Mouse (Mus musculus) left cerebral cortex, postnatal 36 days (tissue): ENCODE results near the gene Phc3. TPM values are rescaled to one million over a fixed set of nuclear protein-coding genes. Genes with fewer than 3 reads are reported as not detected.

Experiments
- DNase-seq, 2 experiments: peaks; one replicate each; pipeline ENCODE4 v3.0.0; 2021 to 2022; ENCODE audit warnings: low spot score in 2 of 2, mixed read lengths in 1 of 2
- intact Hi-C: fragments of 180-260 bp; cut with DNase I; formaldehyde crosslinking; loops from one replicate; pipeline ENCODE4 v1.15.1; 2025
- total RNA-seq, 2 experiments: library from RNA; stranded (reverse); gene quantifications; 2 replicates each; pipeline ENCODE4 v1.2.3; 2021

Phc3 gene
- total RNA-seq, 2 experiments from 2014 or later: 32.1 to 42.0 TPM

GRCm38 (mm10) chr3:30982924-30983536 is 13.8 kb upstream of the Phc3 start:
- intact Hi-C loops: no loop called here
- no peak for DNase-seq

DNA sequence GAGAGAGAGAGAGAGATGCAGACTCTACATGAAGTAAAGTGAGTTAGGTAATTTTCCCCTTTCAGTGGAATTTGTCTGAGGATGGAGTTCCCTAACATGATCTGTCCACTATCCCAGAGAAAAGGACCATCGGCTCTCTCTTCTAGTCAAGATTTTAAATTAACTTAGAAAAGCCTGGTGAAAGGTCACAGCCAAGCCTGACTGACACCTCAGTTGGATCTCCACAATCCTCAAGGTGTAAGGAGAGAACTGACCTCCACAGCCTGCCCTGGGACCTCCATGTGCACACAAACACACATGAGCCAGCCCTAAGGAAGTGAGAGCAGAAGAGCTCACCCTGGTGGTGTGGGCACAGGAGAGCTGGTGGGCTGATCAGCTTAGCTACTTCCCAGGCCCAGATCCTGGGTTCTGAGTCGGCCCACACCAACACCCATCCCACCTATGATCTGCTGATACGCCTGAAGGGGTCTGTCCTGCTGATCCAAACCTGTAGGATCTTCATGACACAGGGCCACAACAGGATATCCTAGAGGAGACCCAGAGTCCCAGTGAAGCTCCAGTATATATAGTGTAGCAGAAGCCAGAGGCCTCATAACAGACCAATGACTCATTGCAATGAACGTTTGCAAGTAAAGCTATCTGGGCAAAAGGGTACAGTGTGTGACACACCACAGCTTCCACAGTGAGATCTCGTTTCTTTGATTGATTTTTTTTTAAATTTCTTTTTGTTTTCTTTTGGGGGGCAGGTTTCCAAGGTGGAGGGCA is 12.6 kb upstream of the Phc3 start:
- no peak for DNase-seq
- intact Hi-C loops: no loop called here

DNA sequence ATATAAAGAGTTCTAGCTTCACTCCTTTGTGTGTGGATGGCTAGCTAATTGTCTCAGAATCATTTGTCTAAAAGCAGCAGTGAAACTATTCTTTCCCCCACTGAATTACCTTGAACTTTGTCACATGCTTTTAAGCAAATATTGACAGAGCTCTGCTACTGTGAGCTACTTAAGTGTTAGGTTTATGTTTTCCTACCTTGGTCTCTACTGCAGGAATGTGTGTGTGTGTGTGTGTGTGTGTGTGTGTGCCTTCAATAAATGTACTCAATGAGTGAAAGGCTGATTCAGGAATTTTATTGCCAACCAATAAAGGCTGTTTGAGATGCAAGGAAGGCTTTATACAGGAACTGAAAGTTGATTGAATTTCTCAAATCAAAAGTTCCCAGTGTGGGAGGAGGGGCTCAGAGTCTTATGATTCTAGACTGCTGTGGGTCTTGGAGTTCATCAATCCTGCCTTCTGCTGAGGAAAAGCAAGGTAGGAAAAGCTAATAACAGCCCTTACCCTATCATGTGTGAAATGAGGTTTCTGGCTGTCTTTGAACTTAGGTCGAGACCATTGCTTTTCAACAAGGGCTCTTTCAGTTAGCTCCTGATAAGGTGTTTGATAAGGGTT is 7.9 kb upstream of the Phc3 start:
- DNase-seq: no peak
- intact Hi-C loops: no loop called here

- intact Hi-C loops: no loop called here
- peak in 1 of 2 experiments; percentile 27 for DNase-seq
Observed at GRCm38 (mm10) chr3:30975102-30975754, 6.0 kb upstream of the Phc3 start.

GRCm38 (mm10) chr3:30968531-30969092 is 603 bp downstream of the Phc3 start:
- intact Hi-C loops: loop anchor here (2.0 to 10.0 kb wide), 4 partner anchors 28 to 364 kb away; partner anchors contain the start of genes Mynn and Sec62
- DNase-seq: peak; percentile 56 to 59

GRCm38 (mm10) chr3:30965644-30966043 is 3.6 kb downstream of the Phc3 start:
- intact Hi-C loops: loop anchor here (5.0 to 10.0 kb wide), 3 partner anchors 171 to 361 kb away; partner anchors contain the start of genes Mynn and Sec62
- no peak for DNase-seq

- intact Hi-C loops: loop anchor here (10.0 kb wide), 2 partner anchors 169 to 359 kb away; partner anchors contain the start of genes Mynn and Sec62
- DNase-seq: no peak
Observed at GRCm38 (mm10) chr3:30964216-30964615, 5.0 kb downstream of the Phc3 start.

GRCm38 (mm10) chr3:30963100-30963499 is 6.1 kb downstream of the Phc3 start:
- intact Hi-C loops: loop anchor here (10.0 kb wide), 2 partner anchors 168 to 358 kb away; partner anchors contain the start of genes Mynn and Sec62

DNA sequence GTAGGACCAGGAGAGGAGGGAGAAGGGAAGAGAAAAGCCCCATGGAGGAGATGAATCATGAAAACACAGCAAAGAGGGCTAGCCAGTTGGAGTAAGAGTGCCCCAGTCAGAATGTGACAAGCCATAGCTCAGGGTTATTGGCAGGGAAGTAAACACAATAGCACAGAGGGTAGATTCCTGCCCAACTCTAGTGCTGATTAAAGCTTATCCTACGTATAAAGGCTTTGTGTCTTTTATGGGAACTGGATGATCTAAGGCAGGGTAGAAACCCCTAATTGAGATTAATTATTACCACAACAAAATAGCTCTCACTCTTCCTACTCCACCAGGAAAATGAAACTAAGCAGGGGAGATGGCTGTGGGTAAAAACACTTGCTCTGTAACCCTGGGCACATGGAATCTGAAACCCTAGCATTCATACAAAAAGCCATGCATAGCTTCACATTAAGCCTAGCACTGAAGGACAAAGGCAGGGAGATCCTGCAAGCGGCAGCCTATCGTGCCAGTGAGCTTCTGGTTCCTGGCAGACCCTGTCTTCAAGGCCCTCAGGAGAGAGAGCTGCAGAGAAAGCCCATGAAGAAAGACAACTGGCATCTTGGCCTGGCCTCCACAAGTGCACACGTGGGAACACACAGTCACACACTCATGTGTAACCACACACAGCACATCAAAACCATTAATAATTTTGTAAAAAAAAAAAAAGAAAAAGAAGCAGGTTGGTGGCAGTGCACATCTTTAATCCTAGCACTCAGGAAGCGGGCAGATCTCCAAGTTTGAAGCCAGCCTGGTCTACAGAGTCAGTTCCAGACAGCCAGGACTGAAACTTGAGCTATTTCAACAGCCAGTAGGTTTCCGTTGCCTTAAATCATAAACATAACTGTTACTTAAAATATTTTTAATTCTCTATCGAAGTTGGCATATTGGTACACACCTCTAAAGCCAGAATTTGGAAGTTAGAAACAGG is 9.1 kb downstream of the Phc3 start:
- no peak for DNase-seq
- intact Hi-C loops: loop anchor here (10.0 kb wide), 2 partner anchors 165 to 355 kb away; partner anchors contain the start of genes Mynn and Sec62

More at GRCm38 (mm10) chr3:30963100-30963499, 6.1 kb downstream of the Phc3 start:
- DNase-seq: no peak

GRCm38 (mm10) chr3:30958709-30959108 is 10.5 kb downstream of the Phc3 start:
- intact Hi-C loops: no loop called here

DNA sequence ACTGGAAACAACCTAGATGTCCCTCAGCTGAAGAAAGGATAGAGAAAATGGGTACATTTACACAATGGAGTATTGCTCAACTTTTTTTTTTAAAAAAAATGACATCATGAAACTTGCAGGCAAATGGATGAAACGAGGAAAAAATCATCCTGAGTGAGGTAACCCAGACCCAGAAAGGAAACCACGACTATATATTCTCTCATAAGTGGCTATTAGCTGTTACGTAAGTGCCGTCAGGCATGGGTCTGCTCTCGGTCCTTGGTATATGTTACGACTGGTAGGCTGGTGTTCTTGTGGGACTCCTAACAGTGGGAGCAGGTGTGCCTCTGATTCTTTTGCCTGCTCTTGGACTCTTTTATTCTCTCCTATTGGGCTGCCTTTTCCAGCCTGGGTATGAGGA is 12.9 kb downstream of the Phc3 start:
- intact Hi-C loops: no loop called here
- DNase-seq: no peak

More at GRCm38 (mm10) chr3:30958709-30959108, 10.5 kb downstream of the Phc3 start:
- no peak for DNase-seq

GRCm38 (mm10) chr3:30952273-30953070 is 16.7 kb downstream of the Phc3 start:
- no peak for DNase-seq
- intact Hi-C loops: no loop called here

DNA sequence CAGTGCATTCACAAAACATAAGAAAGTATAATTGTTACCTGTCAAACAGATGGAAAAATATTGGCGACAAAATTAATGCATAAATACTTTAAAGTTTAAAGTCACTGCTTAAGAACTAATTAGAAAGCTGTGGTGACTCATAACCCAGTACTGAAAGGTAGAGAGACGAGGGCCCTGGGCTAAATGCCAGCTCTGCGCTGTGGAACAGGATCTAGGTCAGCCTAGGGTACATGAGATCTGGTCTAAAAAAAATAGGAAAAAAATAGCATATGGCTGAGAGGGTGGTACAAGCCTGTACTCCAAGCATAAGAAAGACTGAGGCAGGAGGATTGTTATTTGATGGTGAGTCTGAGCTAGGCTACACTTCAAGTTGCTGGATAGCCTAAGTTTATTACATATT is 17.6 kb downstream of the Phc3 start:
- intact Hi-C loops: no loop called here
- DNase-seq: peak in 1 of 2 experiments; percentile 26

GRCm38 (mm10) chr3:30934384-30934783 is 34.8 kb downstream of the Phc3 start:
- DNase-seq: no peak
- intact Hi-C loops: no loop called here

DNA sequence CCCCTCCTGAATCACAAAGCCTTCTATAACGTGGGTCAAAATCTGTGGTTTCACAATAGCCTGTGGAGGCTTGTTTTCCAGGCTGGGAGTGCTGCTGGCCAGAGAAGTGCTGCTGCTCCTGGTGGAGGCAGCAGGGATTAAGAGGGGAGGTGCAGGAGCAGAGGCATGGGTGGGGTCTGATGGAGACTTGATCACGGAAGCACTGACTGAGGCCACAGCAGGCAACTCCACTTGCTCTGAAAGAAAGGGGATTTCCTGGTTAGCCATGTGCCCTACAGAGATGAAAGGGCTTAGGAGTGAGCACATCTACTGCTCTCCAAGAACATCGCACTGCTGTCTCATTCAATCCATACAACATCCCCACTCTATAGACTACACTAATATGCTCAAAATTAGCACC is 39.4 kb downstream of the Phc3 start:
- DNase-seq: no peak
- intact Hi-C loops: no loop called here

DNA sequence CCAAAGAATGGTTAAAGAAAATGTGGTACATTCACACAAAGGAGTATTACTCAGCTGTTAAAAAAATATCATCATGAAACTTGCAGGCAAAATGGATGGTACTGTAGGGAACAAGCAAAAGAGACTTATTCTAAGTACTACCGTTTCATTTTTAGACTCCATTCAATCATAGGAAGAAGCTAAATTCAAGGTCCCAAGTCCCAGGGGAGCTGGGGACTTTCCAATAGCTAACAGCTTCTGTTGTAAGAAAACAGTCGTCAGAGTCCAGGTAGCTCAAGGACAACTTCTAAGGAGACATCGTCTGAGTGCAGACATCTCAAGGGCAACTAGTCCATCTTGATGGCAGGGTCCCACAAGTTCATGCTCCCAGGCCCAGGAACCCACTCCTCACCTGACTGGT is 41.6 kb downstream of the Phc3 start:
- intact Hi-C loops: no loop called here
- no peak for DNase-seq

DNA sequence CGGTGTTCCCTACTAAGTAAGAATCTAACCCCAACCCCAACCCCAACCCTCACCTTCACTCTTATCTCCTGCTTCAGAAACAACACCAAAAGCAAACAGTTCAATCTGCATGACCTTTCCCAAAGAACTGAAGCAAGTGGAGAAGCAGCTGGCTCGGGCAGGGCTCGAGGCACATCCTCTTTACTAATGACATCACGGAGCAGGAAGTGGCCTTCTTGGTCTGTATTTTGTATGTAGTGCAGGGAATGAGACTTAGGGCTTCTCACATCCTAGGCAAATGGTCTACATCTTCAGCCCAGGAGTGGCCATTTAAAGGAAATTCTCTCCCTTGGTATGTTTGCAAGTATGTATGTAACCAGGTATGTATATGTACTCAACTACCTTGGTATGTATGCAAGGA is 52.1 kb downstream of the Phc3 start:
- intact Hi-C loops: no loop called here
- DNase-seq: no peak

GRCm38 (mm10) chr3:30904658-30905057 is 64.6 kb downstream of the Phc3 start:
- intact Hi-C loops: no loop called here

More at GRCm38 (mm10) chr3:30904658-30905057, 64.6 kb downstream of the Phc3 start:
- DNase-seq: no peak
